Mouse (Mus musculus): ENCODE data around the gene Gm12166. TPM values are rescaled to one million over a fixed set of nuclear protein-coding genes. Genes with fewer than 3 reads are reported as not detected.
A peak's percentile ranks its signal among the peaks of the same experiment; 100 is the strongest.

Gm12166 gene
- total RNA-seq, 2 experiments from 2014 or later: 0.48 to 0.50 TPM

GRCm38 (mm10) chr11:46021850-46022249, 30.3 kb downstream of the Gm12166 start:
- DNase-seq (ENCODE audit: low spot score): no peak

DNA sequence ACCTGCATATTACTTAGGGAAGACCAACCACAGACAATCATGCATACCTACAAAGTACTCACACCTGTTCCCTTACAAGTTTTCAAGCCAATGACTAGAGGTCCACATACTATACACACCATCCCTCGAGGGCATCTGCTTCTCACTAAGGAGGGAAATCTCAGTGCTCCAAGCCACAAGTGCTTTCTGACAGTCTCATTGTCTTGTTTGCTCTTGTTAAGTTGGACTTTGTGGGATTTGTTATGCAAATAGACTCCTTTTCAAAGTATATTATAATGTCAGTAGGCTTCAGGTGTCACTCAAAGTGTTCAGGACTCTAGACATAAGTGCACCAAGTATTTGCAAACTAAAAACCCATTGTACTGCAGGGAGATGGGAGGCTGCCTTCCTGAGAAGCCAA, 31.9 kb downstream of the Gm12166 start:
- no peak for DNase-seq (ENCODE audit: low spot score)

DNA sequence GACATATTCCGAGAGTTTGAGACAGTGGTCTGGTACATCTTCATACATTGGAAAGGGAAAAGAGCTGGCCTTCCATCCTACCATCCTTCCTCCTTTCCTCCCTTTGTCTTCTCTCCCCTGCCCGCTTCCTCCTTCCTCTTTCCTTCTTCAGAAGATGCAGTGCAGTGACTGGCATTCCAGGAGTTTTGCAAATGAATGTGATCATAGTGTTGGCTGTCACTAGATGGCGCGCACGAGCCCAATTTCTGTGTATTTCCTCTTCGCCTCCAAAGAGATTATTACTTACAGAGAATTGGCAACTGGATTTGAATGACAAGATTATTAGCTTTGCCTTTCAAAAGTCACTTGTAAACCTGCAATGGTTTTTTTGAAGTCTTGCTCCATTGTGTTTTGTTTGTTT, 36.1 kb downstream of the Gm12166 start:
- DNase-seq (ENCODE audit: low spot score): peak; percentile 57

Small RNA genes within 50 kb of the gene (microRNA-seq; reads per million reads assigned to microRNA genes)
- gene Mir8100: not detected

Other genes starting within 250 kb of the Gm12166 start
- 10 to 100 TPM; 42.4 to 45.3 TPM for gene Clint1, start 200.3 kb downstream of the Gm12166 start, total RNA-seq (2021)
- gene Lsm11, start 107.4 kb downstream of the Gm12166 start, total RNA-seq (2021): 1 to 10 TPM; 2.3 TPM
- 1 to 10 TPM; 3.7 to 3.9 TPM for gene Thg1l, start 96.8 kb downstream of the Gm12166 start, total RNA-seq (2021)
- gene Sox30, start 72.0 kb downstream of the Gm12166 start, total RNA-seq (2021): not detected
- 1 to 10 TPM; 1.9 to 4.1 TPM for gene Adam19, start 3.7 kb upstream of the Gm12166 start, total RNA-seq (2021)
- gene Nipal4, start 114.2 kb upstream of the Gm12166 start, total RNA-seq (2021): not detected
- gene Fndc9, start 183.2 kb upstream of the Gm12166 start, total RNA-seq (2021): not detected

Measured in gastrocnemius, adult 18-20 months (tissue).